Mouse (Mus musculus) hindbrain, embryonic 10.5 days (tissue): ENCODE results near the gene Smco3. TPM values are rescaled to one million over a fixed set of nuclear protein-coding genes. Genes with fewer than 3 reads are reported as not detected.

Experiments used
- DNase-seq: peaks from one replicate; pipeline ENCODE4 v3.0.0-alpha.2; 2017; ENCODE audit warnings: low spot score
- H3K27ac ChIP-seq: fragments of 300-500 bp; sonication (generic); 2 replicates; pipeline ENCODE4 v1.5.1; 2016; ENCODE audit warnings: mild to moderate bottlenecking, moderate library complexity
- H3K27me3 ChIP-seq: fragments of 300-500 bp; sonication (generic); 2 replicates; pipeline ENCODE4 v1.6.1; 2016; ENCODE audit warnings: mild to moderate bottlenecking; ENCODE audit not compliant: poor library complexity, insufficient read depth, severe bottlenecking
- H3K36me3 ChIP-seq: fragments of 300-500 bp; sonication (generic); 2 replicates; pipeline ENCODE4 v1.6.1; 2016; ENCODE audit warnings: mild to moderate bottlenecking, moderate library complexity
- H3K4me1 ChIP-seq: fragments of 300-500 bp; sonication (generic); replicated peaks from 2 replicates; pipeline ENCODE4 v1.6.1; 2016; ENCODE audit warnings: mild to moderate bottlenecking
- H3K4me3 ChIP-seq: fragments of 300-500 bp; sonication (generic); 2 replicates; pipeline ENCODE4 v1.5.1; 2016; ENCODE audit warnings: mild to moderate bottlenecking, moderate library complexity
- H3K9me3 ChIP-seq: fragments of 300-500 bp; sonication (generic); 2 replicates; pipeline ENCODE4 v1.6.1; 2016; ENCODE audit warnings: mild to moderate bottlenecking, moderate library complexity
- WGBS: fragments of 180-500 bp; shearing (Covaris S2); methylation state at CpG from one replicate; pipeline ENCODE4 v1.1.7; 2016; 5-methylcytosine and 5-hydroxymethylcytosine counted together
- polyA plus RNA-seq: library from polyadenylated mRNA; unstranded; fragments of >200 nt; fragmentation: Nextera tagmentation; extraction: Ambion mirVana; gene quantifications from 2 replicates; pipeline ENCODE4 v1.2.1, GENCODE M21; 2016

Smco3 gene
- polyA plus RNA-seq, 1 experiment from 2014 or later: not detected

DNA sequence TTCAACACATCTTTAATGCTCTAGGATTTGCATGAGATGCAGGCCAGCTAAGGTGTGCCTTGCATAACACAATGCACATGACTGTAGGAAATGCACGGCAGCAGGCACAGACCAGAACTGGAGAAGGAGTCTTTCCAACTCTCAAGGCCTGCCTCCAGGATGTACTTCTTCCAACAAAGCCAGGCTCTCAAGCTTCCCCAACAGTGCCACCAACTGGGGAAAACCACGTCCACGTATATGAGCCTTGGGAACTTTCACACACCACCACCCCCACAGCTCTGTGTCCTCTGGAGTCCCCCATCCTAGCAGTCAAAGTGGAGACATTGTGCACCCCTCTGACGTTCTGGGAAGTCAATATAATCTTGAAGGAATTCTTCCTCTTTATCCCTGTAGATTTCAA lies 22.1 kb downstream of the Smco3 start:
- Histone ChIP-seq H3K36me3 (peaks cover 79% of the 10 kb centered on the region), H3K4me1 (peaks cover 13% of the 10 kb centered on the region), H3K9me3 (no peaks in the 10 kb centered on the region), H3K27ac (no peak overlapping the region), H3K4me3 (no peak overlapping the region), H3K27me3 (no peaks in the 10 kb centered on the region)
- no peak for DNase-seq
- WGBS: 61% methylated on average over 4 of the region's 4 CpGs

DNA sequence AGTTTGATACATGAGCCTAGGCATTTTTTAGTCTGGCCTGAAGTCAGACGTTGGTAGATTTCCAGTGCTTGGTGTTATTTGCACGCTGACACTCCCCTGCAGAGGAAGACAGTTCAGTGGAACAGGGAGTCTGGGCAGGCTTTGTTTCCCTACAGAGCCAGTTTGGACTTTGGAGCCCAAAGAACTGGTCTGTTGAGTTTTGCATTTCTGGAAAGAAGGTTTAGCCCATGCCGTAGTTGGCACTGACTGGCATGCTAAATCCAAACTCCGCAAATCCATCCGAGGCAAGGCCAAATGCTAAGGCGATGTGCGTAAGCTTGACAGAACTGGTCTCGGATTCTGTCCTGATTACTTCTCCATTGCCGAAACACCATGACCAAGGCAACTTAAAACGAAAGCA lies 24.1 kb downstream of the Smco3 start:
- peaks cover 60% of the 10 kb centered on the region for H3K36me3 ChIP-seq
- 92% methylated on average over 10 of the region's 10 CpGs for WGBS

DNA sequence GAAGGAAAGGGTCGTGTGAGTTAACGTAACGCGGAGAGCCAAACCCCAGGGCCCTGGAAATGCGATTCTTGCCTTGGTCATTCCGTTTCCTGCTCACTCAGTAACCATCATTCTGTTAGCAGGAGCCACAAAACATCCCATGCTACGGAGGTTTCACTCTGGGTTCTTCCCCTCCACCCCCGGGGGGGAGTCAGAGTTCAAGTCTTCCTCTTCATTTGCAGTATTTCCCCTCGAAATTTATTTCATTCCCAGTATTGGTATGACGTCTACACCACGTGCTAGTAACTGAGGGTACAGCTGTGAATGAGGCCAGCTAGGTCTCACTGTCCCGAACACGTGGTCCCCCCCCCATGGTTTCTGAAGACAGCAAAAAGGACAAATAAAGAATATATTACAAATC lies 25.6 kb downstream of the Smco3 start:
- peaks cover 47% of the 10 kb centered on the region for H3K36me3 ChIP-seq
- DNase-seq: no peak
- no peak overlapping the region for H3K27ac ChIP-seq
- peak overlapping the region; percentile 85; the same call in 1 of the 2 replicates for H3K4me3 ChIP-seq
- WGBS: 77% methylated on average over 13 of the region's 13 CpGs
- peaks cover 24% of the 10 kb centered on the region for H3K4me1 ChIP-seq
- H3K9me3 ChIP-seq: no peaks in the 10 kb centered on the region
- no peaks in the 10 kb centered on the region for H3K27me3 ChIP-seq

More for the DNA sequence above, 24.1 kb downstream of the Smco3 start:
- peaks cover 20% of the 10 kb centered on the region for H3K4me1 ChIP-seq
- H3K27ac ChIP-seq: no peak overlapping the region
- no peak overlapping the region for H3K4me3 ChIP-seq
- H3K27me3 ChIP-seq: no peaks in the 10 kb centered on the region
- H3K9me3 ChIP-seq: no peaks in the 10 kb centered on the region
- no peak for DNase-seq

DNA sequence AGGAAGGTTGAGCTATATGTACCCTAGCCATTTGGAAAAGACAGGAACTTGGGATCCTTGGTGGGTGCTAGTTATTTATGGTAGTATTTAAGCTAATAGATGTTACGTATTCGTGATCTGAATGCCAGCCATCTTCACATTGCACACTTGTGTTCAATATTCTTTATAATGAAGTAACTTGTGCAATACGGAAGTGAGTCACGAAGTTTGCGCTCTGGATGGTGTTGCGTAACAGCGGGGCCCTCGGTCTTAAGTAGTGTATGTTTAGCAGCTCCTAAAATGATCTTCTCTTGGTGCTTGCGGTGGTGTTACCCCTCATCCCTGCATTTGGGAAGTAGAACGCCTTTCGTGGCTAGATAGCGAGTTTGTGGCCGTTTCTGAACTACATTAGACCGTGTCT lies 26.2 kb downstream of the Smco3 start:
- Histone ChIP-seq H3K9me3 (no peaks in the 10 kb centered on the region), H3K27ac (peak overlapping the region; percentile 85; the same call in 1 of the 2 replicates), H3K4me3 (peak overlapping the region; percentile 85), H3K27me3 (no peaks in the 10 kb centered on the region), H3K36me3 (peaks cover 41% of the 10 kb centered on the region), H3K4me1 (peaks cover 26% of the 10 kb centered on the region)
- 41% methylated on average over 14 of the region's 14 CpGs for WGBS
- DNase-seq: no peak

DNA sequence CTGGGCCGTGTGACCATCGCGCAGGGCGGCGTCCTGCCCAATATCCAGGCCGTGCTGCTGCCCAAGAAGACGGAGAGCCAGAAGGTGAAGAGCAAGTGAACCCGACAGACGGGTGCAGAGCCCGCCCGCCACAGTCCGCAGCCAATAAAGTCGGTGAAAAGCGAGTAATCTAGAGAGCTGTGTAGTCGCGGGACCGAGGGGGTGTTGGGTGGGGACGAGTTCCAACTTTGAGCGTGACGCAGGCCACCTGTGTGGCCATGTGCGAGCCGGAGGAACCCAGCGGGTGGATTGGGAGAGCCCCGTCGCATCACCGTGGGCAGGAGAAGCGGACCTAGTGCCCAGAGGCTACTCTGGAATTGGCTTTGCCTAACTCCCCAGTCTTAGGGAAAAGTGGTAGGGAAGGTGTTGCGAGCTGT lies 26.6 kb downstream of the Smco3 start:
- H3K4me3 ChIP-seq: peak overlapping the region; percentile 85
- no peaks in the 10 kb centered on the region for H3K27me3 ChIP-seq
- H3K36me3 ChIP-seq: peaks cover 37% of the 10 kb centered on the region
- H3K9me3 ChIP-seq: no peaks in the 10 kb centered on the region
- H3K4me1 ChIP-seq: peaks cover 26% of the 10 kb centered on the region
- peak overlapping the region; percentile 85 for H3K27ac ChIP-seq
- 1% methylated on average over 28 of the region's 28 CpGs for WGBS
- peak; percentile 23 for DNase-seq

DNA sequence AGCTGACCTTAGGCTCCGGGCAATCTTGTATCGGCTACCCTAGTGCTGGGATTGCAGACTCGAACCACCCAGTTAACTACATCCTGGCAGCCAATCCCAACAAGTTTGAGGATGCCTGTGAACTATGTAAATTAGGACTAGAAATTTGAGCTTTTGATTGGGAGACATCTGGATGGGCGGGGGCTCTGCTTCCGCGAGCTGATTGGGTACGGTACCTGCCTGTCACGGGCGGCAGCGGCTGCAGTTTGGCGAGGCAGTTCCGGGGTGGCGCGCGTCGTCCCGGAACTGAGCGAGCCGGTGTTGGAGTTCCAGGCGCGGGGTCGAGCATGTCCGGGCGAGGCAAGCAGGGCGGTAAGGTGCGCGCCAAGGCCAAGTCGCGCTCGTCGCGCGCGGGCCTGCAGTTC lies 27.2 kb downstream of the Smco3 start, which contains the start of gene H2afj:
Gene H2afj, plus strand, starts transcription at position 231 of the 404 bp plus-strand sequence.
- Histone ChIP-seq H3K36me3 (peaks cover 31% of the 10 kb centered on the region), H3K27me3 (no peaks in the 10 kb centered on the region), H3K9me3 (no peaks in the 10 kb centered on the region), H3K4me3 (peak within 1 kb of the TSS; percentile 85), H3K4me1 (peaks cover 32% of the 10 kb centered on the region), H3K27ac (peak within 1 kb of the TSS; percentile 85)
- WGBS: under 1% methylated on average over 34 of the region's 34 CpGs
- peak; percentile 97 for DNase-seq

DNA sequence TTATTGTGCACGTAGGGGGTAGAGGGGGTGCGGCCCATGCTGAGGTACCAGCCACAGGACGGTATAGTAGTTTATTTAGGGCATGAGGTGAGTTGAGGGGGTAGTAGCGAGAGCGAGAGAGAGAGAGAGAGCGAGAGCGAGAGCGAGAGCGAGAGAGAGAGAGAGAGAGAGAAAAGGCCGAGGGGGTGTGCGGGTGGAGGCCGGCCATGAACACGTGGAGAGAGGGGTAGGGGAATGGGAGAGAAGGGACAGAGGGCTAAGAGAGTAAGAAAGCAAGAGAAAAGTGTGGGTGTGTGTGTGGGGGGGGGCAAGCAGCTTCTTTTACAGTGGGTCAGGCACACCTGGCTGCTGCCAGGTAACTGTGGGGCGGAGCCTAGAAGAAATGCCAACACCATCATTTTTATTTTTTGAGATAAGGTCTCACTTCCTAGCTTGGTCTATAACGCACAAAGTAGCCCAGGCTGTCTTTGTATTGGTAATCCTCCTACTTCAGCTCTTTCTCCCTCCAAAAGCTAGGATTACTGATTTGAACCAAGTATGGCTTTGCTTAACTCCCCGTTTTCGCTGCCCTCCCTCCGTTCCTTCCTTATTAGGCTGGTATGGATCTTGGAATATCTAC lies 27.7 kb downstream of the Smco3 start:
- no peaks in the 10 kb centered on the region for H3K27me3 ChIP-seq
- peak overlapping the region; percentile 85 for H3K4me3 ChIP-seq
- DNase-seq: peak; percentile 20
- 23% methylated on average over 18 of the region's 18 CpGs for WGBS
- H3K27ac ChIP-seq: peak overlapping the region; percentile 85
- H3K4me1 ChIP-seq: peaks cover 35% of the 10 kb centered on the region
- H3K36me3 ChIP-seq: peaks cover 26% of the 10 kb centered on the region
- no peaks in the 10 kb centered on the region for H3K9me3 ChIP-seq

DNA sequence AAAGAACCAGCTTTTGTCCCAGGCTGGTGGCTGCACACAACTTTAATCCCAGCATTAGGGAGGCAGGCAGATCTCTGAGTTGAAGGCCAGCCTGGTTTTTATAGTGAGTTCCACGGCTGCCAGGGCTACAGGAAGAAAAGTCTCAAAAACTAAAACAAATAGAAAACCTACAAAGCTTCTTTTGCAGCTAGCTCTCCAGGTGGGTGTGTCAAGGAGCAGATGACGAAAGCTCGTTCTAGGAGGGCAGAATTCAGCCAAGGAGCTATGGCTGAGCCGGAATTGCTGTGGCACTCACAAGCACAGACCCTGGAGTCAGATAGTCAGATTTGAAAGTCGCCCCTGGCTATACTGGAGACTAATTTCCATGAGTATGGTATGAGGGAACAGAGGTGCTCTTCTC lies 28.4 kb downstream of the Smco3 start:
- peak overlapping the region; percentile 85 for H3K27ac ChIP-seq
- 62% methylated on average over 5 of the region's 5 CpGs for WGBS
- H3K27me3 ChIP-seq: no peaks in the 10 kb centered on the region
- no peaks in the 10 kb centered on the region for H3K9me3 ChIP-seq
- H3K4me1 ChIP-seq: peaks cover 35% of the 10 kb centered on the region
- H3K36me3 ChIP-seq: peaks cover 19% of the 10 kb centered on the region
- 0 out of 2 replicates have a peak overlapping the region, but pooled peaks have one; percentile 85 for H3K4me3 ChIP-seq
- no peak for DNase-seq

DNA sequence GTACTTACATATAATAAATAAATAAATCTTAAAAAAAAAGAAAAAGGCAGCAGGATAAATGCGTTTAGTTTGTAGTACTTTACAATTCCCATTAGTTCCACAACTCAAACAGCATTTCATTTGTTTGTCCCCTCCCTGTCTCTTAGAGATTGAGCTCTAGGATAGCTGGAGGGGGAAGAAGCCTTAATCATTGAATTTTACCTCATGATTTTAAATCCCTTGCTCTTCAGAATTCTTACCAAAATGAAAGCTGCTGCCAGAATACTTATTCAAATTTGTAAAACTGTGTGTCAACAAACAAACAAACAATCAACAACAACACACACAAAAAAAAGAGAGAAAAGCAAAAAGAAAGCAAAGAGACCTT lies 29.9 kb downstream of the Smco3 start:
- H3K27ac ChIP-seq: no peak overlapping the region
- DNase-seq: no peak
- H3K27me3 ChIP-seq: no peaks in the 10 kb centered on the region
- peaks cover 35% of the 10 kb centered on the region for H3K4me1 ChIP-seq
- 90% methylated on average over 1 of the region's 1 CpGs for WGBS
- H3K9me3 ChIP-seq: no peaks in the 10 kb centered on the region
- peaks cover 8% of the 10 kb centered on the region; the same call in 1 of the 2 replicates for H3K36me3 ChIP-seq
- H3K4me3 ChIP-seq: no peak overlapping the region

DNA sequence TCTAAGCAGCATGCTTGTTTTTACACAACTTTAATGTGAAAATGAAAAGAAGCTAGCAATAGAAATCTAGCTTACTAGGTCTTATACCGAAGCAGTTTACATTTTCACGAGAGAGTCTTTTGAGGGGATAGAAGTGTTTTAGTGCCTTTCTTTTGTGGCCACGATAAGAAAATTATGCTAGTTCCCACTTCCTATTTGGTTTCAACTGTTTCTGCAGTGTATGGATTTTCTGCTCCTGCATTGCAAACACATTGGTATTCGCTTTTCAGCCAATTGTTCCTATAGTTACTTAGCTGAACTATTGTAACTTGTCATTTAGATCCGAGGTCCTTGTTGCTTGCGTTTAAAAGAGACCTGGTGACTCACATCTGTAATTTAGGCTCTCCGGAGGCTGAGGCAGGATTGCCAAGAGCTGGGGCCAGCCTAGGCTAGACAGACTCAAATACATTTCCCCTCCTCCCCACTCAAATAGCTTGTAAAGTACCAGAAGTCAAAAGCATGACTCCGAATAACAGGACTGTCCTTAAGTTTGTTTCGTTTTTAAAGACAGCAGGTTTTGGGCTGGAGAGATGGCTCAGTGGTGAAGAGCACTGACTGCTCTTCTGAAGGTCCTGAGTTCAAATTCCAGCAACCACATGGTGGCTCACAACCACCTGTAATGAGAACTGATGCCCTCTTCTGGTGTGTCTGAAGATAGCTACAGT lies 30.4 kb downstream of the Smco3 start:
- Histone ChIP-seq H3K36me3 (peaks cover 3% of the 10 kb centered on the region; the same call in 1 of the 2 replicates), H3K9me3 (no peaks in the 10 kb centered on the region), H3K4me3 (peak overlapping the region; percentile 76), H3K4me1 (peaks cover 35% of the 10 kb centered on the region), H3K27ac (peak overlapping the region; percentile 100), H3K27me3 (no peaks in the 10 kb centered on the region)
- WGBS: 39% methylated on average over 9 of the region's 9 CpGs
- DNase-seq: no peak

DNA sequence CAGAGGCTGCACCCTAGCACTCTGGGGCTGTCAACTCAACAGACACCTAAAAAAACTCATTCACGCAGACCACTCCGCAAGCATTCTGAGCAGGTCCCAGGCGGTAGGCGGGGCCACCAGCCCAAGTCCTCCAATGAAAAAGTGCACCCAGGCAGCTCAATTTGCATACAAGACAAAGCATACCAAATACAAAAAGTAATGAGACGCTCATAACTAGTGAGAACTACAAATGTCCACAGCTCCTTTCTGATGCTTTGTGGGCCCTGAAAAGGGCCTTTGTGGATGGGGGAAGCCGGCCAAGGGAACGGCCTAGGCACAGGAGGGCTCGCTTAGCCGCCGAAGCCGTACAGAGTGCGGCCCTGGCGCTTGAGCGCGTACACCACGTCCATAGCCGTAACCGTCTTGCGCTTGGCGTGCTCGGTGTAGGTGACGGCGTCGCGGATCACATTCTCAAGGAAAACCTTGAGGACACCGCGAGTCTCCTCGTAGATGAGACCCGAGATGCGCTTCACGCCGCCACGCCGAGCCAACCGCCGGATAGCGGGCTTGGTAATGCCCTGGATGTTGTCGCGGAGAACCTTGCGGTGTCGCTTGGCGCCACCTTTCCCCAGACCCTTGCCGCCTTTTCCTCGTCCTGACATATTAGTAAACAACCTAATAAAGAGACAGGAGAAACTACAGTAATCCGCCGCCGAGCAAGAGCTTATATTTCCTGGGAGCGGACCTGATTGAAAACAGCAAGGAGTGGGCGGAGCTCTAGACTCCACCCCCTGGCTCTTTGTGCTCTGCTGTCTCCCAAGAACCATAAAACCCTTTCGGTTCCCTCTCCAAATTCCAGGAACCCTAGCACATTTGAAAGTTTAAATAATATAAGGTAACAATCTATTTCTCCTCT lies 31.3 kb downstream of the Smco3 start, which contains the start of gene Hist4h4:
Gene Hist4h4, minus strand, starts transcription at position 677 of the 895 bp plus-strand sequence.
- Histone ChIP-seq H3K4me1 (peaks cover 26% of the 10 kb centered on the region), H3K9me3 (no peaks in the 10 kb centered on the region), H3K4me3 (peak within 1 kb of the TSS; percentile 76), H3K36me3 (no peaks in the 10 kb centered on the region), H3K27me3 (no peaks in the 10 kb centered on the region), H3K27ac (peak within 1 kb of the TSS; percentile 100)
- DNase-seq: peak; percentile 92
- under 1% methylated on average over 50 of the region's 50 CpGs for WGBS

DNA sequence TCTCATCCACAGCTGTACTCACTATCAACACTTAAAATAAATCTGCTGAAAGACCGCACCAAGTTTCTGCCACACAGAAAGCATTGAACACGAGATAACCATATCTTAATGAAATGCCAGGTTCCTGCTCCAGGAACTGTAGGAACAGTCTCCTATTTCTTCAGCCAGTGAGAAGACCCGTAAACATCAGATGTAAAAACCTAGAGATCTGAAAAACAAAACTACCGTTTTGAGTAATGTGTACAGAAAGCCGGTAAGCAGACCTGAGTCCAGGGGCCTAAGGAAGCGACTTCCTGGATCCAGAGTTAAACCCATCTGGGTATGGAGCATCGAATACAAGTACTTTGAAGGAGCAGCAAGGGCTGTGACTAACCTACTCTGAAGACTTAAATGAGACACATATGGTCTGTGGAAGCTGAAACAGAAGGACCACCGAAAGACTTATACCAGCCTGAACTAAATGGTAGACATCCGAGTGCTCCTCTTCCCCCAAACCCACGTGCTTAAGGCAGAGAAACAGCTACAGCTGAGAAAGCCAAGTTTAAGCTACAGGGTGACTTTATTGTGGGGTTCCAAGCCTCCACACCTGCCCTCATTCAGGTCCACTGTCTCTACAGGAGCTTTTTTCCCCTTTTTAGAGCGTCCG lies 32.0 kb downstream of the Smco3 start:
- DNase-seq: no peak
- WGBS: 28% methylated on average over 12 of the region's 12 CpGs

More for the DNA sequence above, 32.0 kb downstream of the Smco3 start:
- Histone ChIP-seq H3K9me3 (no peaks in the 10 kb centered on the region), H3K36me3 (no peaks in the 10 kb centered on the region), H3K4me1 (peaks cover 21% of the 10 kb centered on the region), H3K27ac (peak overlapping the region; percentile 100), H3K27me3 (no peaks in the 10 kb centered on the region), H3K4me3 (peak overlapping the region; percentile 76)
